Mouse (Mus musculus) midbrain, postnatal 0 days (tissue): ENCODE data around the gene Smad6. TPM values are rescaled to one million over a fixed set of nuclear protein-coding genes. Genes with fewer than 3 reads are reported as not detected.

Experiments used
- ATAC-seq: fragments of 200-750 bp; cut with Nextera tagmentation; 2 replicates; pipeline ENCODE4 v1.8.0; 2017; ENCODE audit warnings: moderate number of reproducible peaks, mild to moderate bottlenecking, moderate TSS enrichment, moderate library complexity; ENCODE audit not compliant: low FRiP score
- DNase-seq: peaks from one replicate; pipeline ENCODE4 v3.0.0-alpha.2; 2015; ENCODE audit warnings: low spot score
- H3K27ac ChIP-seq: fragments of 300-500 bp; sonication (generic); 2 replicates; pipeline ENCODE4 v1.5.1; 2014; ENCODE audit warnings: low read depth, mild to moderate bottlenecking, low read length, mixed read lengths
- H3K27me3 ChIP-seq: fragments of 300-500 bp; sonication (generic); 2 replicates; pipeline ENCODE4 v1.6.1; 2014; ENCODE audit warnings: low read length, control low read depth, mixed read lengths; ENCODE audit not compliant: insufficient read depth
- H3K36me3 ChIP-seq: fragments of 300-500 bp; sonication (generic); 2 replicates; pipeline ENCODE4 v1.6.1; 2014; ENCODE audit warnings: low read length, control low read depth, mixed read lengths; ENCODE audit not compliant: insufficient read depth
- H3K4me1 ChIP-seq: fragments of 300-500 bp; sonication (generic); 2 replicates; pipeline ENCODE4 v1.6.1; 2014; ENCODE audit warnings: mild to moderate bottlenecking, control low read depth, antibody characterized with exemption, low read length, mixed read lengths; ENCODE audit not compliant: insufficient read depth
- H3K4me2 ChIP-seq: fragments of 300-500 bp; sonication (generic); 2 replicates; pipeline ENCODE4 v1.6.1; 2014; ENCODE audit warnings: low read depth, mild to moderate bottlenecking, low read length, mixed read lengths; ENCODE audit not compliant: poor library complexity, severe bottlenecking
- H3K4me3 ChIP-seq: fragments of 300-500 bp; sonication (generic); 2 replicates; pipeline ENCODE4 v1.5.1; 2014; ENCODE audit warnings: low read depth, mild to moderate bottlenecking, low read length, moderate library complexity
- H3K9ac ChIP-seq: fragments of 300-500 bp; sonication (generic); replicated peaks from 2 replicates; pipeline ENCODE4 v1.6.1; 2014; ENCODE audit warnings: mild to moderate bottlenecking, low read length, moderate library complexity, mixed read lengths; ENCODE audit not compliant: poor library complexity, severe bottlenecking
- H3K9me3 ChIP-seq: fragments of 300-500 bp; sonication (generic); 2 replicates; pipeline ENCODE4 v1.6.1; 2016; ENCODE audit warnings: low read length, control low read depth
- CTCF ChIP-seq: IDR thresholded peaks from 2 replicates; pipeline ENCODE4 v1.5.1; 2016; ENCODE audit warnings: antibody characterized with exemption, mild to moderate bottlenecking
- WGBS: fragments of 180-500 bp; shearing (Covaris S2); extraction: QIAGEN DNeasy Blood & Tissue Kit; methylation state at CpG from one replicate; pipeline ENCODE4 v1.1.7; 2014; 5-methylcytosine and 5-hydroxymethylcytosine counted together
- polyA plus RNA-seq: library from polyadenylated mRNA; unstranded; fragments of >200 nt; fragmentation: Nextera tagmentation; extraction: Ambion mirVana; gene quantifications from 2 replicates; pipeline ENCODE4 v1.2.1, GENCODE M21; 2015
- total RNA-seq: library from RNA; depleted of rRNA; stranded (reverse); fragments of >200 nt; gene quantifications from 2 replicates; pipeline ENCODE4 v1.2.3, GENCODE M21; 2014

Gene Smad6
- total and polyA plus RNA-seq, 2 experiments from 2014 or later, result 1.2 to 10.4 TPM

DNA sequence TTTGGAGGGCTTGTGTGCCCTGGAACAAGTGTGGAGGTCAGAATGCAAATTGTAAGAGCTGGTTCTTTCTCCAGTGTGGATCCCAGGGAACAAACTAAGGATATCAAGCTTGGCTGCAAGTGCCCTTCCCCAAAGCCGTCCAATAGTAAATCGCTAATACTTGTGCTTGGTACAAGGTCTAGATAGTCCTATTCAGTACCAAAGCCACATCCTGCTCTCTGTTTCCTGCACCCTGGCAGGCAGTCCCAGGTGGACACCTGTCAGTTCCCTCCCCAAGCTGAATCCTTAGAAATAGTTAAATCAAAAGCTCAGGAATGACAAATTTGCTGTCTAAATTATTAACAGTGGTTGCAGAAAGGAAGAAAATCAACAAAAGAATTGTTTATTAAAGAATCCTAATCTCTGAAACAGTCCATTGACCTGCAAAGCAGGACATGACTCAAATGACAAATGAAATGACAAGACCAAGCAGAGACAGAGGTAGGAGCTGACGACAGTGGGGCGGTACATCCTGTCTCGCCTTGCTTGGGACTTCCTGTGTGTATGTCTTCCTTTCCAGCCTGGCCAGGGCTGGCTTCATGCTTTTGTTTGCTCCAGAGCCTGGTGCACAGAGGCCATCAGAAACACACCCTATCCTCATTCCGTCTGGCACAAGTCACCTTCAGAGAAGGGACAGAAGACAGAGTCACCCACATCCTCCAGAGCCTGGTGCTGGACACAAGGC is 8.2 kb upstream of the Smad6 start:
- no peaks in the 10 kb centered on the region for H3K9me3 ChIP-seq
- no peak for TF ChIP-seq CTCF
- DNase-seq (no peak), ATAC-seq (no peak)
- WGBS, result 80% methylated on average over 6 of the region's 6 CpGs
- H3K4me1 ChIP-seq, result no peaks in the 10 kb centered on the region
- no peaks in the 10 kb centered on the region for H3K27me3 ChIP-seq
- no peaks in the 10 kb centered on the region for H3K36me3 ChIP-seq
- no peak overlapping the region for H3K27ac ChIP-seq
- H3K9ac ChIP-seq, result no peak overlapping the region
- no peak overlapping the region for H3K4me2 ChIP-seq
- no peak overlapping the region for H3K4me3 ChIP-seq

DNA sequence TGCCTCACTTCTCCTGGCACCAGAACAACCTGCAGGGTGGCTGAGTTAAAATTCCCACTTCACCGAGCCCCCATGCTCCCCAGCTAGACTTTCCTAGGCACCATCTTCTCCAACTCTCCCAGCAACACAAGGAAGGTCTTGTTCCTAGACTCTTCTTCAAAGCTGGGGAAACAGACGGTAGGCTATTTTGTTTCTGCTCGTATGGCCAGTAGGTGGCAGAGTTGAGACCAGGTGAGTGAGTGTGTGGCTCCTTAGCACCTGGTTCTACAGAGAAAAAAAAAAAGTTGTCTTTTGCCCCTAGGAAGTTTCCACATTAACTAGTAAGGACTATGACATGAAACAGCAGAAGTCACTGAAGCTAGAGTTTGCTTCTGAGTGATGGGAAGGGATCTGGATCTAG is 3.7 kb upstream of the Smad6 start:
- Histone ChIP-seq H3K4me2 (no peak overlapping the region), H3K9me3 (no peaks in the 10 kb centered on the region), H3K27me3 (peaks cover 22% of the 10 kb centered on the region), H3K27ac (no peak overlapping the region), H3K36me3 (no peaks in the 10 kb centered on the region), H3K4me3 (no peak overlapping the region), H3K4me1 (peaks cover 6% of the 10 kb centered on the region; the same call in 1 of the 2 replicates), H3K9ac (no peak overlapping the region)
- 7% methylated on average over 3 of the region's 3 CpGs for WGBS
- TF ChIP-seq CTCF, result peak; percentile 66
- ATAC-seq (no peak), DNase-seq (no peak)

DNA sequence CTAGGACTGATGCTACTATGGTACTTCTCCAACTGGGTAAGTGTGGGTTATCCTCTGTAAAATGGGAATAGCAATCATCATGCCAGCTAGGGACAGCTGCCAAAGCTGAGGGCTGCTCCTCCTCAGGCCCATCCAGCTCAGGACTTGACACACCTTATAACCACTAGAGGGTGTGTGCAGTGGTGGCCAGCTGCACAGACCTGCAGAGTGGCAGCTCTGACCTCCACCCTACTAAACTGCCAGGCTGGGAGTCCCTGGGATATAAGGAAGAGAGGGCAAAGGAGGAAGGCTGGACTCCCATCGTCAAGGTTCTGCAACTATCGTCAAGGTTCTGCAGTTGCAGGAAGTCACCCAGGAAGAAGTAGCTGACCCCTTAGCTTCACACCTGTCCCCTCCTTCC is 3.1 kb upstream of the Smad6 start:
- Histone ChIP-seq H3K9ac (no peak overlapping the region), H3K4me3 (no peak overlapping the region), H3K4me1 (peaks cover 8% of the 10 kb centered on the region; the same call in 1 of the 2 replicates), H3K36me3 (no peaks in the 10 kb centered on the region), H3K27me3 (peaks cover 22% of the 10 kb centered on the region), H3K4me2 (no peak overlapping the region), H3K27ac (no peak overlapping the region), H3K9me3 (no peaks in the 10 kb centered on the region)
- ATAC-seq (no peak), DNase-seq (no peak)
- TF ChIP-seq CTCF, result peak; percentile 29; the same call in 1 of the 2 replicates
- WGBS, result 60% methylated on average over 2 of the region's 2 CpGs

DNA sequence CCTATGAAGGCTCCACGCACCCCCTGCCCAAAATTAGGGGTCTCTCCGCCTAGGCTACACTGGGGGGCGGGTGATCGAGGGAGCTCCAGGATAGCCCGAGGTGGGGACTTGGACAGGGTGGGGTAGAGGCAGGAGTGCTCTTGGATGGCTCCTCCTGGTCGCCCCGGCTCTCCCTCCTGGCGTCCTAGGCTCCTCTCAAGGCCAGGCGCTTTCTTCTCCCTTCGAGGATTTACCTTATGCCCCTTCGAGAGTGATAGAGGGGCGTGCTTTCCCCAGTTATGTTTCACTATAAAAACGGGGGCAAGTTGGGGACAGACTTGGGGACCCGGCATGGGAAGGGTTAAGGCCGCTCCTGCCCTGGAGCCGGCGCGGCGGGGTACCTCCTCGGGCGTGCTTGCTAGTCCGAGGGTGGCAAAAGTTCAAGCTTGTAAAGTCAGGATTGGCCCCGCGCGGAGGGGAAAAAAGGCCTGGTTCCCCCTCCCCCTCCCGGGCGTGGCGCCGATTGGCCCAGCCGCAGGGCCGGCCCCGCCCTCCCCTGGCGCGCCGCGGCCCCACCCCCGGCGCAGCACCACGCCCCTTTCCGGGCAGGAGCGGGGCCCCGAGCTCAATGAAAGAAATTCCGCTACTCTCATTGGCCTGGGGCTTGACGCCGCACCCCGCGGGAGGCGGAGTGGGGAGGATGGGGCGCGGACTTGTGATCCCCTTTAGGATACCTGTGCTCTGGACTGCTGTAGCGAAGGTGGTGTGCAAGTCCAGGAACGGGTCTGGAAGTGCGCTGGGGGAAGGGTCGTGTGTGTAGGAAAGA is 905 bp upstream of the Smad6 start:
- 1% methylated on average over 52 of the region's 54 CpGs for WGBS
- peak; percentile 67 for ATAC-seq
- H3K27ac ChIP-seq, result no peak overlapping the region

DNA sequence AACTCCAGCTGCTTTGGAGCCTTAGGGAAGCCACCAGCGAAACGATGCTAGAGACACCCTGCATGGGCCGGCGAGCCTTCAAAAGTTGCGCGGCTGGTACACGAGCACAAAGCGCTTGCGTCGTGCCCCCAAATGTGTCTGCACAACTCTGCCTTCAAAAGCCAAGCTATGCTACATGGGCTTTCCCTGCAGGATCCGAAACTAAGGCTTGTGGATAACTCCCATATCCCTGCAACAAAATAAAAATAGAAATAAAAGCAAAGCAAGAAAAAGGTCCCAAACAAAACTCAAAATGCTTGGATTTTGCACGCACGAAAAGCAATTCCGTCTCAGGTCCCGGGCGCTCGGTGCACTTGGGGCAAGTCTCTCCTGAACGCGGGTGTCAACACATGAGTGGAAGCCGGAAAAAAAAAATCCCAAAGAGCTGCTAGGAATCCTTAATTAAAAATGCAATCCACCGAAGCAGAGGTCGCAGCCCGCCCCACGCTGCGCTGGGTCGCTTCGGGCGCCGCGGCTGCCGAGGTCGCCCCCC is 474 bp downstream of the Smad6 start:
- no peak for TF ChIP-seq CTCF
- peak overlapping the region; percentile 48 for H3K4me3 ChIP-seq
- peak overlapping the region; percentile 83 for H3K4me2 ChIP-seq
- H3K9ac ChIP-seq, result no peak overlapping the region; the same call in 1 of the 2 replicates
- no peaks in the 10 kb centered on the region for H3K36me3 ChIP-seq
- no peaks in the 10 kb centered on the region for H3K9me3 ChIP-seq
- under 1% methylated on average over 29 of the region's 32 CpGs for WGBS
- DNase-seq (no peak), ATAC-seq (no peak)
- H3K4me1 ChIP-seq, result peaks cover 8% of the 10 kb centered on the region; the same call in 1 of the 2 replicates
- H3K27ac ChIP-seq, result no peak overlapping the region
- H3K27me3 ChIP-seq, result peaks cover 47% of the 10 kb centered on the region

More for the DNA sequence above, 905 bp upstream of the Smad6 start:
- no peak for TF ChIP-seq CTCF
- Histone ChIP-seq H3K4me3 (peak overlapping the region; percentile 48), H3K36me3 (no peaks in the 10 kb centered on the region), H3K27me3 (peaks cover 40% of the 10 kb centered on the region), H3K4me2 (peak overlapping the region; percentile 83), H3K9me3 (no peaks in the 10 kb centered on the region), H3K9ac (no peak overlapping the region; the same call in 1 of the 2 replicates), H3K4me1 (peaks cover 8% of the 10 kb centered on the region; the same call in 1 of the 2 replicates)
- peak; percentile 91 for DNase-seq
